ENCODE assay signal across 8 mouse cellular contexts in genomic region chr13:12565621-12566390, GRCm38 (mm10). TPM values are rescaled to one million over a fixed set of nuclear protein-coding genes. Genes with fewer than 3 reads are reported as not detected.
DNase-seq lines count a peak whose midpoint lies in the region; ATAC-seq and TF ChIP-seq lines count a peak whose summit lies in the region.

Gene Ero1lb (plus strand): TSS chr13:12565874.

- peak within 1 kb of the TSS; percentile 78 for H3K9ac ChIP-seq in MEL (ENCODE audit: control insufficient read depth, low read depth, low read length, poor library complexity, severe bottlenecking)
- peak within 1 kb of the TSS; percentile 74 for H3K9ac ChIP-seq in forebrain, postnatal 0 days
- peak within 1 kb of the TSS; percentile 78 for H3K9ac ChIP-seq in lung, embryonic 16.5 days (ENCODE audit: low read length)

- TF ChIP-seq EP300 in MEL (IDR thresholded peaks at IDR 0.05; ENCODE audit: low read depth in 1 of 2, low read length in 2 of 2) = 0 out of 4 replicates have a peak, but pooled peaks of 1 of the 2 experiments have one; percentile 7

- H3K4me1 ChIP-seq in MEL (ENCODE audit: control insufficient read depth in 1 of 2, insufficient read depth in 2 of 2, low read length in 2 of 2) = peaks cover 2 to 9% of the 10 kb centered on the region in 2 experiments; a peak in 2 of 4 replicates
- no peaks in the 10 kb centered on the region for H3K4me1 ChIP-seq in cerebellum, adult 2 months (ENCODE audit: control insufficient read depth, insufficient read depth, low read length)
- H3K4me1 ChIP-seq in forebrain, postnatal 0 days (ENCODE audit: insufficient read depth) = peaks cover 8% of the 10 kb centered on the region; the same call in 1 of the 2 replicates
- H3K4me1 ChIP-seq in lung, embryonic 16.5 days (replicated peaks; ENCODE audit: control insufficient read depth, insufficient read depth, low read length) = peaks cover 5% of the 10 kb centered on the region; the same call in 1 of the 2 replicates

- H3K4me3 ChIP-seq in MEL (ENCODE audit: control insufficient read depth in 1 of 2, insufficient read depth in 1 of 2, low read depth in 2 of 2, low read length in 2 of 2) = peak within 1 kb of the TSS; percentile 83 to 84
- peak within 1 kb of the TSS; percentile 71 for H3K4me3 ChIP-seq in cerebellum, adult 2 months (replicated peaks; ENCODE audit: insufficient read depth, low read depth, low read length)
- peak within 1 kb of the TSS; percentile 90 for H3K4me3 ChIP-seq in forebrain, postnatal 0 days (ENCODE audit: low read depth, low read length)
- H3K4me3 ChIP-seq in lung, embryonic 16.5 days (ENCODE audit: low read length) = peak within 1 kb of the TSS; percentile 87

- peaks cover 0 to 6% of the 10 kb centered on the region in 2 experiments; a peak in 2 of 4 replicates for H3K36me3 ChIP-seq in MEL (ENCODE audit: control insufficient read depth in 1 of 2, insufficient read depth in 2 of 2, low read length in 2 of 2)
- H3K36me3 ChIP-seq in forebrain, postnatal 0 days (ENCODE audit: insufficient read depth) = no peaks in the 10 kb centered on the region
- H3K36me3 ChIP-seq in lung, embryonic 16.5 days (ENCODE audit: control insufficient read depth, insufficient read depth, low read length) = no peaks in the 10 kb centered on the region

- H3K27ac ChIP-seq in MEL (ENCODE audit: control insufficient read depth, low read depth, low read length) = no peak within 1 kb of the TSS
- peak within 1 kb of the TSS; percentile 14 for H3K27ac ChIP-seq in cerebellum, adult 2 months (ENCODE audit: insufficient read depth, low read length)
- H3K27ac ChIP-seq in forebrain, postnatal 0 days (ENCODE audit: low read depth, low read length) = no peak within 1 kb of the TSS
- peak within 1 kb of the TSS; percentile 2; the same call in 1 of the 2 replicates for H3K27ac ChIP-seq in lung, embryonic 16.5 days (ENCODE audit: low read length)

- no peaks in the 10 kb centered on the region for H3K27me3 ChIP-seq in MEL (ENCODE audit: control insufficient read depth in 1 of 2, insufficient read depth in 2 of 2, low read length in 2 of 2)
- no peaks in the 10 kb centered on the region for H3K27me3 ChIP-seq in cerebellum, adult 2 months (ENCODE audit: control insufficient read depth, insufficient read depth, low read length)
- H3K27me3 ChIP-seq in forebrain, postnatal 0 days (ENCODE audit: insufficient read depth, low read length) = no peaks in the 10 kb centered on the region
- H3K27me3 ChIP-seq in lung, embryonic 16.5 days (ENCODE audit: control insufficient read depth, insufficient read depth, low read depth, low read length) = no peaks in the 10 kb centered on the region

- no peaks in the 10 kb centered on the region; the same call in 1 of the 2 replicates for H3K79me2 ChIP-seq in MEL (ENCODE audit: control insufficient read depth, insufficient read depth, low read length, poor library complexity)

- TF ChIP-seq RAD21 in MEL (IDR thresholded peaks at IDR 0.05; ENCODE audit: low read depth, low read length) = no peak

- peak within 1 kb of the TSS; percentile 79 for H3K4me2 ChIP-seq in forebrain, postnatal 0 days (ENCODE audit: low read depth)
- H3K4me2 ChIP-seq in lung, embryonic 16.5 days (ENCODE audit: low read depth, low read length) = peak within 1 kb of the TSS; percentile 94

- H3K9me3 ChIP-seq in MEL (replicated peaks; ENCODE audit: insufficient read depth, low read length) = no peaks in the 10 kb centered on the region
- no peaks in the 10 kb centered on the region for H3K9me3 ChIP-seq in forebrain, postnatal 0 days (ENCODE audit: low read length)
- no peaks in the 10 kb centered on the region for H3K9me3 ChIP-seq in lung, embryonic 16.5 days (ENCODE audit: control insufficient read depth, low read length)

- peak; percentile 99 for ATAC-seq in forebrain, postnatal 0 days
- peak; percentile 99 for ATAC-seq in hematopoietic stem cell, adult 5-6 weeks (replicated peaks in 1 of 2; ENCODE audit: insufficient read depth in 1 of 2, low FRiP score in 2 of 2, low TSS enrichment in 1 of 2, low read depth in 1 of 2, poor library complexity in 2 of 2, severe bottlenecking in 2 of 2)
- ATAC-seq in lung, embryonic 16.5 days (ENCODE audit: low read depth) = peak; percentile 100

- DNase-seq in MEL (ENCODE audit: low read depth, low spot score) = peak; percentile 98
- DNase-seq in cerebellum, adult 2 months = peak; percentile 99
- peak; percentile 99 for DNase-seq in forebrain, postnatal 0 days
- peak; percentile 100 for DNase-seq in layer of hippocampus, adult 9-10 months (ENCODE audit: low spot score)
- DNase-seq in ovary, postnatal 10 days (ENCODE audit: low spot score) = peak; percentile 90
- DNase-seq in thymus, postnatal 10 days (ENCODE audit: low spot score in 2 of 2) = peak; percentile 99

- under 1% methylated on average over 73 of the region's 73 CpGs for WGBS in cerebellum, adult 2 months
- under 1% methylated on average over 72 of the region's 73 CpGs for WGBS in forebrain, postnatal 0 days
- WGBS in lung, embryonic 16.5 days = under 1% methylated on average over 71 of the region's 73 CpGs

- peak; percentile 62 to 79 for TF ChIP-seq POLR2A in MEL (IDR thresholded peaks at IDR 0.05; ENCODE audit: control insufficient read depth in 1 of 2, insufficient read depth in 1 of 2, low read depth in 1 of 2, low read length in 2 of 2, poor library complexity in 1 of 2)
- peak; percentile 60; the same call in 1 of the 2 replicates for TF ChIP-seq POLR2A in cerebellum, adult 2 months (IDR thresholded peaks at IDR 0.05; ENCODE audit: borderline replicate concordance, insufficient read depth, low read length)

- no peak for TF ChIP-seq CTCF in MEL (IDR thresholded peaks at IDR 0.05 in 2 of 3, conservative IDR thresholded peaks at IDR 0.05 in 1 of 3; ENCODE audit: control insufficient read depth in 1 of 3, insufficient read depth in 1 of 3, low read depth in 2 of 3, low read length in 3 of 3, poor library complexity in 1 of 3, severe bottlenecking in 1 of 3)
- TF ChIP-seq CTCF in cerebellum, adult 2 months (IDR thresholded peaks at IDR 0.05; ENCODE audit: borderline replicate concordance, insufficient read depth, low read depth, low read length) = no peak
- peak; percentile 48; the same call in 1 of the 2 replicates for TF ChIP-seq CTCF in forebrain, postnatal 0 days (IDR thresholded peaks at IDR 0.05; ENCODE audit: low read depth)

TF ChIP-seq in MEL, 35 proteins besides CTCF, POLR2A, EP300 and RAD21 (continues in another document):
- TF ChIP-seq TCF12 (IDR thresholded peaks at IDR 0.05; ENCODE audit: low read depth, low read length) = peak; percentile 38; the same call in 1 of the 2 replicates
- no peak for TF ChIP-seq GABPA (IDR thresholded peaks at IDR 0.05; ENCODE audit: low read depth, low read length)
- no peak for TF ChIP-seq MAFK (IDR thresholded peaks at IDR 0.05; ENCODE audit: borderline replicate concordance, low read depth, low read length)
- no peak for TF ChIP-seq E2F4 (IDR thresholded peaks at IDR 0.05; ENCODE audit: borderline replicate concordance, low read depth, low read length)
- 0 out of 2 replicates have a peak, but pooled peaks have one; percentile 39 for TF ChIP-seq UBTF (IDR thresholded peaks at IDR 0.05; ENCODE audit: borderline replicate concordance, insufficient read depth, low read depth, low read length)
- no peak for TF ChIP-seq MEF2A (IDR thresholded peaks at IDR 0.05; ENCODE audit: extremely low read depth, insufficient replicate concordance, low read depth, low read length, poor library complexity, severe bottlenecking)
- peak; percentile 77 for TF ChIP-seq KAT2A (conservative IDR thresholded peaks at IDR 0.05; ENCODE audit: low read depth, low read length)
- TF ChIP-seq CHD2 (IDR thresholded peaks at IDR 0.05; ENCODE audit: low read length) = no peak
- no peak for TF ChIP-seq POLR2AphosphoS5 (IDR thresholded peaks at IDR 0.05; ENCODE audit: borderline replicate concordance, low read depth, low read length)
- TF ChIP-seq JUND (IDR thresholded peaks at IDR 0.05; ENCODE audit: low read depth, low read length) = no peak
- no peak for TF ChIP-seq ZKSCAN1 (IDR thresholded peaks at IDR 0.05; ENCODE audit: low read depth, low read length)
- no peak for TF ChIP-seq BHLHE40 (IDR thresholded peaks at IDR 0.05; ENCODE audit: borderline replicate concordance, low read depth, low read length)
- TF ChIP-seq ELF1 (IDR thresholded peaks at IDR 0.05; ENCODE audit: low read depth, low read length) = peak; percentile 37; the same call in 1 of the 2 replicates
- TF ChIP-seq MXI1 (IDR thresholded peaks at IDR 0.05; ENCODE audit: low read depth, low read length) = peak; percentile 11; the same call in 1 of the 2 replicates
- TF ChIP-seq SIN3A (IDR thresholded peaks at IDR 0.05; ENCODE audit: low read length) = peak; percentile 96
- no peak for TF ChIP-seq CHD1 (IDR thresholded peaks at IDR 0.05; ENCODE audit: low read depth, low read length)
- no peak for TF ChIP-seq TAL1 (IDR thresholded peaks at IDR 0.05; ENCODE audit: low read length)
- TF ChIP-seq HCFC1 (IDR thresholded peaks at IDR 0.05; ENCODE audit: low read depth, low read length) = peak; percentile 98
- TF ChIP-seq POLR2AphosphoS2 (IDR thresholded peaks at IDR 0.05; ENCODE audit: low read length) = no peak
- peak; percentile 87 for TF ChIP-seq MAX (IDR thresholded peaks at IDR 0.05; ENCODE audit: low read length)
- TF ChIP-seq SMC3 (IDR thresholded peaks at IDR 0.05; ENCODE audit: low read depth, low read length) = no peak
- peak; percentile 64 for TF ChIP-seq USF1 (IDR thresholded peaks at IDR 0.05; ENCODE audit: low read depth, low read length)
- no peak for TF ChIP-seq MYC (IDR thresholded peaks at IDR 0.05; ENCODE audit: low read depth, low read length)
- TF ChIP-seq ZMIZ1 (IDR thresholded peaks at IDR 0.05; ENCODE audit: low read depth, low read length) = 0 out of 2 replicates have a peak, but pooled peaks have one; percentile 50
- TF ChIP-seq NELFE (IDR thresholded peaks at IDR 0.05; ENCODE audit: low read depth, low read length) = peak; percentile 78
- no peak for TF ChIP-seq MYB (IDR thresholded peaks at IDR 0.05; ENCODE audit: low read depth, low read length)
- TF ChIP-seq ZNF384 (IDR thresholded peaks at IDR 0.05; ENCODE audit: low read depth, low read length) = no peak

RNA-seq across cellular contexts. Expression of gene Ero1lb, which starts in this region (rescaled TPM):
- 3.1 and 4.2 TPM in 2 replicates for total RNA-seq in MEL (2012; rRNA removed)
- 1 to 10 TPM in 1 of 2 experiments, not detected in 1; 5.8 TPM for polyA plus RNA-seq in MEL (2012; ENCODE audit: insufficient read depth in 1 of 2, insufficient read length in 2 of 2, low read depth in 1 of 2, low replicate concordance in 2 of 2, missing spikeins in 1 of 2)
- 11.1 and 11.3 TPM in 2 replicates for polyA plus RNA-seq in cerebellum, adult 2 months (2012; rRNA removed)
- 6.1 and 9.2 TPM in 2 replicates for total RNA-seq in forebrain, postnatal 0 days (2014; rRNA removed)
- 5.3 and 7.2 TPM in 2 replicates for polyA plus RNA-seq in forebrain, postnatal 0 days (2015; fragmentation: Nextera tagmentation; extraction: Ambion mirVana)
- total RNA-seq in hematopoietic stem cell, adult 5-6 weeks (2017) = 7.4 and 10.3 TPM in 2 replicates
- polyA plus RNA-seq in lung, embryonic 16.5 days (2015; fragmentation: Nextera tagmentation; extraction: Ambion mirVana) = 8.4 and 8.5 TPM in 2 replicates

Comparison
In these comparisons a context has a peak if more than half of its experiments do, and no peak if none do; other contexts are left out.
1. H3K27ac ChIP-seq: peak in cerebellum, adult 2 months (single experiment) and lung, embryonic 16.5 days (single experiment); none in MEL (single experiment) and forebrain, postnatal 0 days (single experiment).
2. Peak in every context shown above with its lines, with median percentiles within 50 percentile points of each other: DNase-seq, H3K4me3 ChIP-seq, H3K9ac ChIP-seq and ATAC-seq.